Mouse (Mus musculus) embryonic fibroblast, embryonic 13.5 days (primary cell): ENCODE results near the gene Pogz.

Experiments used
- CTCF ChIP-seq: IDR thresholded peaks from 2 replicates; pipeline ENCODE4 v1.5.1; 2011; ENCODE audit warnings: mild to moderate bottlenecking, control low read depth, low read length, moderate library complexity, borderline replicate concordance; ENCODE audit not compliant: insufficient read depth
- POLR2A ChIP-seq: IDR thresholded peaks from 2 replicates; pipeline ENCODE4 v1.6.1; 2011; ENCODE audit warnings: low read depth, mild to moderate bottlenecking, control low read depth, low read length, moderate library complexity

- TF ChIP-seq POLR2A, result no peak
- TF ChIP-seq CTCF, result no peak
These were observed 81.5 kb downstream of the Pogz start for GRCm38 (mm10) chr3:94918845-94919244.
